Mouse (Mus musculus) limb, embryonic 14.5 days (tissue): ENCODE results near the gene Fancc. TPM values are rescaled to one million over a fixed set of nuclear protein-coding genes. Genes with fewer than 3 reads are reported as not detected.

ENCODE experiments used
- ATAC-seq: fragments of 200-750 bp; cut with Nextera tagmentation; 2 replicates; pipeline ENCODE4 v1.8.0; 2017; ENCODE audit warnings: low read depth, moderate number of reproducible peaks, moderate TSS enrichment; ENCODE audit not compliant: low FRiP score
- DNase-seq: peaks from one replicate; pipeline ENCODE4 v3.0.0-alpha.2; 2015; ENCODE audit warnings: low spot score
- H3K27ac ChIP-seq: fragments of 300-500 bp; sonication (generic); replicated peaks from 2 replicates; pipeline ENCODE4 v1.5.1; 2014; ENCODE audit warnings: low read depth, mild to moderate bottlenecking, low read length, moderate library complexity, mixed read lengths
- H3K27me3 ChIP-seq: fragments of 300-500 bp; sonication (generic); 2 replicates; pipeline ENCODE4 v1.6.1; 2014; ENCODE audit warnings: low read length, mixed read lengths; ENCODE audit not compliant: control insufficient read depth, insufficient read depth
- H3K36me3 ChIP-seq: fragments of 300-500 bp; sonication (generic); 2 replicates; pipeline ENCODE4 v1.6.1; 2014; ENCODE audit warnings: mild to moderate bottlenecking, low read length, moderate library complexity, mixed read lengths; ENCODE audit not compliant: control insufficient read depth, insufficient read depth
- H3K4me1 ChIP-seq: fragments of 300-500 bp; sonication (generic); 2 replicates; pipeline ENCODE4 v1.6.1; 2014; ENCODE audit warnings: antibody characterized with exemption, low read length, mixed read lengths; ENCODE audit not compliant: control insufficient read depth, insufficient read depth
- H3K4me2 ChIP-seq: fragments of 300-500 bp; sonication (generic); replicated peaks from 2 replicates; pipeline ENCODE4 v1.6.1; 2014; ENCODE audit warnings: low read depth, mild to moderate bottlenecking, low read length, moderate library complexity; ENCODE audit not compliant: severe bottlenecking
- H3K4me3 ChIP-seq: fragments of 300-500 bp; sonication (generic); replicated peaks from 2 replicates; pipeline ENCODE4 v1.5.1; 2014; ENCODE audit warnings: low read length
- H3K9ac ChIP-seq: fragments of 300-500 bp; sonication (generic); 2 replicates; pipeline ENCODE4 v1.6.1; 2014; ENCODE audit warnings: mild to moderate bottlenecking, low read depth, low read length, moderate library complexity; ENCODE audit not compliant: severe bottlenecking
- H3K9me3 ChIP-seq: fragments of 300-500 bp; sonication (generic); 2 replicates; pipeline ENCODE4 v1.6.1; 2016; ENCODE audit warnings: low read length; ENCODE audit not compliant: control insufficient read depth
- POLR2A ChIP-seq: fragments of 200-500 bp; IDR thresholded peaks from 2 replicates; pipeline ENCODE4 v1.8.0; 2012; ENCODE audit warnings: inconsistent platforms, mild to moderate bottlenecking, moderate library complexity, borderline replicate concordance; ENCODE audit not compliant: insufficient read depth, insufficient read length; ENCODE audit errors: extremely low read depth
- WGBS: fragments of 180-500 bp; shearing (Covaris S2); extraction: QIAGEN DNeasy Blood & Tissue Kit; methylation state at CpG from one replicate; pipeline ENCODE4 v1.1.7; 2014; 5-methylcytosine and 5-hydroxymethylcytosine counted together
- polyA plus RNA-seq, 2 experiments: library from polyadenylated mRNA; depleted of rRNA in 1 of 2; stranded (reverse) in 1 of 2; unstranded in 1 of 2; fragments of >200 nt; fragmentation: Nextera tagmentation in 1 of 2; extraction: Ambion mirVana in 1 of 2; gene quantifications; 2 replicates each; pipeline versions ENCODE4 v1.2.1 to v1.2.3; 2012 to 2014

Gene Fancc
- polyA plus RNA-seq, 2 experiments, result 20.5 to 22.8 TPM

- ATAC-seq, result no peak
- H3K9ac ChIP-seq, result no peak overlapping the region; the same call in 1 of the 2 replicates
Observed at GRCm38 (mm10) chr13:63294359-63295193, 202.5 kb downstream of the Fancc start.

GRCm38 (mm10) chr13:63293647-63294046, 203.4 kb downstream of the Fancc start:
- ATAC-seq, result no peak
- Histone ChIP-seq H3K27me3 (no peaks in the 10 kb centered on the region), H3K27ac (peak overlapping the region; percentile 26), H3K36me3 (peaks cover 89% of the 10 kb centered on the region), H3K9me3 (no peaks in the 10 kb centered on the region), H3K9ac (no peak overlapping the region), H3K4me2 (no peak overlapping the region), H3K4me1 (peaks cover 32% of the 10 kb centered on the region), H3K4me3 (no peak overlapping the region)
- TF ChIP-seq POLR2A, result no peak
- no peak for DNase-seq
- WGBS, result 52% methylated on average over 3 of the region's 3 CpGs

More at GRCm38 (mm10) chr13:63294359-63295193, 202.5 kb downstream of the Fancc start:
- Histone ChIP-seq H3K4me2 (no peak overlapping the region), H3K27ac (peak overlapping the region; percentile 26; the same call in 1 of the 2 replicates), H3K36me3 (peaks cover 89% of the 10 kb centered on the region), H3K27me3 (no peaks in the 10 kb centered on the region), H3K4me1 (peaks cover 23% of the 10 kb centered on the region), H3K4me3 (no peak overlapping the region), H3K9me3 (no peaks in the 10 kb centered on the region)
- no peak for TF ChIP-seq POLR2A
- DNase-seq, result no peak
- WGBS, result 39% methylated on average over 15 of the region's 15 CpGs

GRCm38 (mm10) chr13:63291016-63291415, 206.1 kb downstream of the Fancc start:
- WGBS, result 97% methylated on average over 6 of the region's 6 CpGs
- no peak for ATAC-seq

GRCm38 (mm10) chr13:63290126-63290525, 207.0 kb downstream of the Fancc start:
- no peak overlapping the region for H3K4me3 ChIP-seq
- H3K4me1 ChIP-seq, result peaks cover 56% of the 10 kb centered on the region
- whole genome bisulfite sequencing, result 75% methylated on average over 4 of the region's 4 CpGs
- DNase-seq (no peak), ATAC-seq (no peak)
- no peak for TF ChIP-seq POLR2A
- no peaks in the 10 kb centered on the region for H3K27me3 ChIP-seq
- no peak overlapping the region for H3K4me2 ChIP-seq
- no peak overlapping the region for H3K27ac ChIP-seq
- peaks cover 90% of the 10 kb centered on the region for H3K36me3 ChIP-seq
- no peak overlapping the region for H3K9ac ChIP-seq
- no peaks in the 10 kb centered on the region for H3K9me3 ChIP-seq

More at GRCm38 (mm10) chr13:63291016-63291415, 206.1 kb downstream of the Fancc start:
- no peak for TF ChIP-seq POLR2A
- Histone ChIP-seq H3K27me3 (no peaks in the 10 kb centered on the region), H3K9me3 (no peaks in the 10 kb centered on the region), H3K36me3 (peaks cover 89% of the 10 kb centered on the region), H3K27ac (no peak overlapping the region), H3K4me3 (no peak overlapping the region), H3K9ac (no peak overlapping the region), H3K4me2 (no peak overlapping the region), H3K4me1 (peaks cover 54% of the 10 kb centered on the region)
- no peak for DNase-seq

GRCm38 (mm10) chr13:63289687-63290086, 207.4 kb downstream of the Fancc start:
- WGBS, result 27% methylated on average over 5 of the region's 5 CpGs
- no peak overlapping the region for H3K27ac ChIP-seq
- no peak for DNase-seq

More at GRCm38 (mm10) chr13:63289687-63290086, 207.4 kb downstream of the Fancc start:
- H3K9ac ChIP-seq, result no peak overlapping the region
- H3K9me3 ChIP-seq, result no peaks in the 10 kb centered on the region
- ATAC-seq, result no peak
- H3K36me3 ChIP-seq, result peaks cover 90% of the 10 kb centered on the region
- H3K4me2 ChIP-seq, result no peak overlapping the region
- no peaks in the 10 kb centered on the region for H3K27me3 ChIP-seq
- peaks cover 56% of the 10 kb centered on the region for H3K4me1 ChIP-seq
- TF ChIP-seq POLR2A, result no peak
- H3K4me3 ChIP-seq, result no peak overlapping the region
